Mouse (Mus musculus): ENCODE data around the gene Sdc4.

GRCm38 (mm10) chr2:164383656-164384399, 59.9 kb downstream of the Sdc4 start:
- TF ChIP-seq GATA1 (IDR thresholded peaks at IDR 0.05; ENCODE audit: low read length) (no peak), TAL1 (IDR thresholded peaks at IDR 0.05; ENCODE audit: low read length) (no peak)
